Mouse (Mus musculus) forebrain, embryonic 15.5 days (tissue): ENCODE results near the gene Obsl1. TPM values are rescaled to one million over a fixed set of nuclear protein-coding genes. Genes with fewer than 3 reads are reported as not detected.
A peak's percentile ranks its signal among the peaks of the same experiment; 100 is the strongest.

Experiments
- ATAC-seq: fragments of 200-750 bp; cut with Nextera tagmentation; replicated peaks from 2 replicates; pipeline ENCODE4 v1.8.0; 2017; ENCODE audit warnings: mild to moderate bottlenecking, moderate TSS enrichment, moderate library complexity
- H3K27ac ChIP-seq: fragments of 300-500 bp; sonication (generic); replicated peaks from 2 replicates; pipeline ENCODE4 v1.5.1; 2015; ENCODE audit warnings: mild to moderate bottlenecking, inconsistent platforms
- H3K27me3 ChIP-seq: fragments of 300-500 bp; sonication (generic); 2 replicates; pipeline ENCODE4 v1.6.1; 2015; ENCODE audit warnings: inconsistent platforms
- H3K36me3 ChIP-seq: fragments of 300-500 bp; sonication (generic); 2 replicates; pipeline ENCODE4 v1.6.1; 2015; ENCODE audit warnings: mild to moderate bottlenecking, inconsistent platforms
- H3K4me1 ChIP-seq: fragments of 300-500 bp; sonication (generic); 2 replicates; pipeline ENCODE4 v1.6.1; 2015; ENCODE audit warnings: inconsistent platforms
- H3K4me2 ChIP-seq: fragments of 300-500 bp; sonication (generic); replicated peaks from 2 replicates; pipeline ENCODE4 v1.6.1; 2015; ENCODE audit warnings: mild to moderate bottlenecking, inconsistent platforms
- H3K4me3 ChIP-seq: fragments of 300-500 bp; sonication (generic); 2 replicates; pipeline ENCODE4 v1.5.1; 2015; ENCODE audit warnings: mild to moderate bottlenecking, inconsistent platforms
- H3K9ac ChIP-seq: fragments of 300-500 bp; sonication (generic); replicated peaks from 2 replicates; pipeline ENCODE4 v1.6.1; 2015; ENCODE audit warnings: mild to moderate bottlenecking, inconsistent platforms
- H3K9me3 ChIP-seq: fragments of 300-500 bp; sonication (generic); 2 replicates; pipeline ENCODE4 v1.6.1; 2016; ENCODE audit warnings: inconsistent platforms
- WGBS: fragments of 180-500 bp; shearing (Covaris S2); methylation state at CpG from one replicate; pipeline ENCODE4 v1.1.7; 2015; ENCODE audit warnings: mixed read lengths; 5-methylcytosine and 5-hydroxymethylcytosine counted together
- polyA plus RNA-seq: library from polyadenylated mRNA; unstranded; fragments of >200 nt; fragmentation: Nextera tagmentation; extraction: Ambion mirVana; gene quantifications from 2 replicates; pipeline ENCODE4 v1.2.1, GENCODE M21; 2015

The Obsl1 gene
- polyA plus RNA-seq, 1 experiment from 2014 or later, result 21.7 TPM

GRCm38 (mm10) chr1:75477966-75478290 lies 28.3 kb downstream of the Obsl1 start:
- H3K9me3 ChIP-seq, result no peaks in the 10 kb centered on the region
- 43% methylated on average over 3 of the region's 3 CpGs for WGBS
- peak overlapping the region; percentile 83; the same call in 1 of the 2 replicates for H3K27ac ChIP-seq
- ATAC-seq, result no peak
- peak overlapping the region; percentile 75 for H3K4me3 ChIP-seq
- H3K4me1 ChIP-seq, result peaks cover 50% of the 10 kb centered on the region
- no peak overlapping the region for H3K9ac ChIP-seq
- peak overlapping the region; percentile 74 for H3K4me2 ChIP-seq
- H3K27me3 ChIP-seq, result peaks cover 4% of the 10 kb centered on the region; the same call in 1 of the 2 replicates
- peaks cover 39% of the 10 kb centered on the region for H3K36me3 ChIP-seq

GRCm38 (mm10) chr1:75477264-75477965 lies 28.8 kb downstream of the Obsl1 start:
- Histone ChIP-seq H3K4me1 (peaks cover 45% of the 10 kb centered on the region), H3K36me3 (peaks cover 37% of the 10 kb centered on the region), H3K27ac (0 out of 2 replicates have a peak overlapping the region, but pooled peaks have one; percentile 83), H3K9ac (peak overlapping the region; percentile 10; the same call in 1 of the 2 replicates), H3K4me2 (peak overlapping the region; percentile 74), H3K4me3 (peak overlapping the region; percentile 75), H3K9me3 (no peaks in the 10 kb centered on the region), H3K27me3 (no peaks in the 10 kb centered on the region; the same call in 1 of the 2 replicates)
- no peak for ATAC-seq
- WGBS, result 7% methylated on average over 35 of the region's 35 CpGs

DNA sequence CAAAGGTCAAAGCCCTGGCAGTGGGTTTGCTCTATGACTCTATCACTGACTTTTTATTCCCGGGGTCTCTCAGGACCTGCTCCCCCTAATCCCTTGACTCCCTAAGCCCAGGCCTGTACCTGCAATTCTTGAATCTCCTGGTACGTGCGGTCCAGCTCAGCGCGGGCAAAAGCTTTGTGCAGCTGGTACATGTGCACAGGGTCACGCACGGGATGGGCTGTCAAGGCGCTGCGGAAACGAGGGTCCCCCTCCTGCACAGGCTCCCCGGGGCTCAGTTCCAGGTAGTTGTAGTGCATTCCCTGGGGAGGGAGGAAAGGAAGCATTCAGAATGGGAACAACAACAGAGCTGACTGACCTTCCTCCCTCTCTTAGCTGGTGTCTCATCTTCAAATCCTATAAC lies 29.8 kb downstream of the Obsl1 start:
- peaks cover 36% of the 10 kb centered on the region for H3K36me3 ChIP-seq
- no peak overlapping the region for H3K4me2 ChIP-seq
- H3K9me3 ChIP-seq, result no peaks in the 10 kb centered on the region
- H3K27me3 ChIP-seq, result no peaks in the 10 kb centered on the region
- H3K4me1 ChIP-seq, result peaks cover 36% of the 10 kb centered on the region
- no peak overlapping the region for H3K4me3 ChIP-seq
- ATAC-seq, result no peak
- 93% methylated on average over 11 of the region's 11 CpGs for WGBS
- H3K9ac ChIP-seq, result no peak overlapping the region
- no peak overlapping the region for H3K27ac ChIP-seq

GRCm38 (mm10) chr1:75469287-75469825 lies 36.9 kb downstream of the Obsl1 start:
- H3K27me3 ChIP-seq, result peaks cover 7% of the 10 kb centered on the region; the same call in 1 of the 2 replicates
- peaks cover 4% of the 10 kb centered on the region for H3K4me1 ChIP-seq
- ATAC-seq, result no peak
- no peak overlapping the region for H3K27ac ChIP-seq
- no peak overlapping the region for H3K4me3 ChIP-seq
- H3K9ac ChIP-seq, result no peak overlapping the region
- peaks cover 13% of the 10 kb centered on the region for H3K36me3 ChIP-seq
- WGBS, result 76% methylated on average over 17 of the region's 17 CpGs
- H3K4me2 ChIP-seq, result no peak overlapping the region
- no peaks in the 10 kb centered on the region for H3K9me3 ChIP-seq

DNA sequence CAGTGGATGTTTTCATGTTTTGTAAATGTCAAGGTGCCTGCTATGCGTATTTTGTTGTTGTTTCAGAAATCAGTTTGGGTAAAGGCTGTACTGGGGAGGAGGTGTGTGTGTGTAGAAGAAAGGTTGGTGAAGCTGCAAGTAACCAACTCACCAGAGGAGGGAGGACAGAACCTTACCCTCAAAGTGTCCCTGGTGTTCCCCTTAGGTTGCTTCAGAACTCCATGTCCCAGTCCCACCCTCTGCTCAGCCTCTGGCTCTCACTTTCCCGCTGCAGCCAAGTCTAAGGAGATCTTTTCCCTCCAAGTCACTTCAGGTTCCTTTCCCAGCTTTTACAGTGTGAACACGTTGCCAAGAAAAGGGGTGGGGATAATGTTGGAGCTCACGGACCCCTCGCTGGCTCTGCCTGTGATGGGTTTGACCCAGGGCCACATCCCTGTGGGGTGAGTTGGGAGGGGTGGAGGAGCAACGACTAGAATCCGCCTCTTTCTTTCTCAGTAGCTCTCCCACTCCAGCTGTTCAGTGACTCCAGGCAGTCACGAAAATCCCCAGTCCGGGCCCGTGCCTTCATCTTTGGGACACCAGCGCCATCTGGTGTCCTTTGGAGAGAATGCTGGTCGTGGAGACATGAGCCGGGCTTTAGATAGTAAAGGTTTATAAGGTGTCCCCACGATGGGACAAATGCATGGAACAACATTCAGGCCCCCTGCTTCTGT lies 38.9 kb downstream of the Obsl1 start:
- Histone ChIP-seq H3K4me3 (no peak overlapping the region), H3K9ac (no peak overlapping the region), H3K4me1 (peaks cover 4% of the 10 kb centered on the region), H3K27me3 (peaks cover 7% of the 10 kb centered on the region; the same call in 1 of the 2 replicates), H3K9me3 (no peaks in the 10 kb centered on the region), H3K4me2 (no peak overlapping the region; the same call in 1 of the 2 replicates), H3K36me3 (no peaks in the 10 kb centered on the region), H3K27ac (no peak overlapping the region)
- 8% methylated on average over 14 of the region's 14 CpGs for WGBS
- ATAC-seq, result peak; percentile 83

- Histone ChIP-seq H3K4me3 (no peak overlapping the region), H3K9ac (no peak overlapping the region), H3K4me2 (no peak overlapping the region), H3K27me3 (peaks cover 4% of the 10 kb centered on the region; the same call in 1 of the 2 replicates), H3K9me3 (no peaks in the 10 kb centered on the region), H3K27ac (no peak overlapping the region), H3K36me3 (no peaks in the 10 kb centered on the region), H3K4me1 (peaks cover 13% of the 10 kb centered on the region)
- WGBS, result 59% methylated on average over 5 of the region's 5 CpGs
- ATAC-seq, result no peak
Observed at GRCm38 (mm10) chr1:75463652-75464204, 42.5 kb downstream of the Obsl1 start.

- Histone ChIP-seq H3K4me3 (no peak overlapping the region), H3K4me1 (peaks cover 23% of the 10 kb centered on the region), H3K36me3 (no peaks in the 10 kb centered on the region), H3K4me2 (no peak overlapping the region), H3K9ac (no peak overlapping the region), H3K27ac (no peak overlapping the region), H3K9me3 (no peaks in the 10 kb centered on the region), H3K27me3 (peaks cover 5% of the 10 kb centered on the region; the same call in 1 of the 2 replicates)
- no peak for ATAC-seq
- 56% methylated on average over 1 of the region's 1 CpGs for WGBS
Observed at GRCm38 (mm10) chr1:75462636-75463035, 43.6 kb downstream of the Obsl1 start.

DNA sequence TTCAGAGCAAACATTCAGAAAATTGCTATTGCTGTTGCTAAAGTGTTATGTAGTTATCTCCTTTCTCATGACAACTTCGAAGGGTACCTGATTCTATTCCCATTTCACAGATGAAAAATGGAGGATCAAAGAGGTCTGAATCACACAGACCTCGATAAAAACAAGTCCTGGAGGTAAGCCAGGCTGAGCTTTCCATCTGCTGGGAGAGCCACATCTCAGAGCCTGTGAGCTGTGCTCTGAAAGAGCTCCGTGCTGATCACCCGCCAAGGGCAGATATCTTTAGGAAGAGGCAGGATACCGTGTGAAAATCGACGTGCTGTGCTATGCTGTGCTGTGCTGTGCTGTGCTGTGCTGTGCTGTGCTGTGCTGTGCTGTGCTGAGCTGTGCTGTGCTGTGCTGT lies 46.0 kb downstream of the Obsl1 start:
- H3K4me2 ChIP-seq, result no peak overlapping the region
- ATAC-seq, result no peak
- no peaks in the 10 kb centered on the region for H3K9me3 ChIP-seq
- peaks cover 33% of the 10 kb centered on the region for H3K4me1 ChIP-seq
- WGBS, result 69% methylated on average over 7 of the region's 7 CpGs
- peaks cover 5% of the 10 kb centered on the region; the same call in 1 of the 2 replicates for H3K27me3 ChIP-seq
- no peak overlapping the region for H3K27ac ChIP-seq
- H3K9ac ChIP-seq, result no peak overlapping the region
- no peaks in the 10 kb centered on the region for H3K36me3 ChIP-seq
- H3K4me3 ChIP-seq, result no peak overlapping the region

DNA sequence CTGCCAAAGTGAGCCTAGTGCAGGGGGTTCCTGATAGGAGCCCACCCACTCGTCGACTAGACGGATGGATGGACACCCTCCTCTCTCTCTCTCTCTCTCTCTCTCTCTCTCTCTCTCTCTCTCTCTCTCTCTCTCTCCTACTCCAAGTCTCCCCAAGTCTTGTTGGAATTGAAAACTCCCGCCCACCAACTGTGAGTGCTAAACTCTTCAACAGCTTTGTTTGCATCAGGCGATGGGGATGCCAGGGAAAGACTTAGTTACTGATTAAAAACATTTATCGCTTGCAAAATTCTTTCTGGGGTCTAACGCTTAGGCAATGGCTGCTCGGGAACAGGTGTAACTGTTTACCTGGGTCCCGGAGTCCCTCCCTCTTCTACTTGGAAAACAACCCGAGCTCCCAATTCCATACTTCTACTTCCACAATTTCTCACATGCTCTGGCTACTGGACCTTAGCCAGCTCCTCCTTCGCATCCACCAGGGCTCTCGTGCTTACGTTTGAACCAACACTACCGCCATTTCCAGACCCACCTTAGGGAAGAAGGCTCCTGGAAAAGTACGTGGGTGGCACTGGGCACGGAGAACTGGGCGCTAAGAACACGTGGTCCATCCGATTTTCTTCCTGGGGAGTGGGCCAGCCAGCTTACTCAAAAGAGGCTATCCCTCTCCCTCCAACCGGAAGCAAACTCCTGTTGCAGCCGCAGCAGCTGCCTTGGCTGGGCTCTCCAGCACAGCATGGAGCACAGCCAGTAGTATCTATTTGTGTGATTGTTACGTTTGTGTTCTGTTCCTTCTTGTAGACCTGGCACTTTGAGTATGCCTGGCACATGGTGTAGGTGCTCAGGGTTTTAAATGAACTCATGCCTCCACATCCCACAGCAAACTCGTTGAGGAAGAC lies 47.2 kb downstream of the Obsl1 start:
- H3K9me3 ChIP-seq, result no peaks in the 10 kb centered on the region
- H3K4me1 ChIP-seq, result peaks cover 33% of the 10 kb centered on the region
- H3K4me3 ChIP-seq, result peak overlapping the region; percentile 28
- WGBS, result 16% methylated on average over 23 of the region's 23 CpGs
- no peaks in the 10 kb centered on the region for H3K36me3 ChIP-seq
- ATAC-seq, result no peak
- H3K27me3 ChIP-seq, result peaks cover 5% of the 10 kb centered on the region; the same call in 1 of the 2 replicates
- H3K4me2 ChIP-seq, result peak overlapping the region; percentile 46
- H3K9ac ChIP-seq, result peak overlapping the region; percentile 34
- H3K27ac ChIP-seq, result no peak overlapping the region

GRCm38 (mm10) chr1:75458025-75458788 lies 48.0 kb downstream of the Obsl1 start:
- Histone ChIP-seq H3K4me1 (peaks cover 33% of the 10 kb centered on the region), H3K9me3 (no peaks in the 10 kb centered on the region), H3K27ac (no peak overlapping the region), H3K27me3 (peaks cover 9% of the 10 kb centered on the region; the same call in 1 of the 2 replicates), H3K36me3 (no peaks in the 10 kb centered on the region), H3K9ac (peak overlapping the region; percentile 34), H3K4me2 (peak overlapping the region; percentile 46), H3K4me3 (peak overlapping the region; percentile 28)
- 5% methylated on average over 42 of the region's 42 CpGs for WGBS
- ATAC-seq, result peak; percentile 57

- H3K4me2 ChIP-seq, result no peak overlapping the region
Observed at GRCm38 (mm10) chr1:75457710-75458024, 48.6 kb downstream of the Obsl1 start.

More at GRCm38 (mm10) chr1:75457710-75458024, 48.6 kb downstream of the Obsl1 start:
- 13% methylated on average over 9 of the region's 10 CpGs for WGBS
- H3K9me3 ChIP-seq, result no peaks in the 10 kb centered on the region
- 0 out of 2 replicates have a peak, but pooled peaks have one; percentile 7 for ATAC-seq
- peaks cover 33% of the 10 kb centered on the region for H3K4me1 ChIP-seq
- H3K36me3 ChIP-seq, result no peaks in the 10 kb centered on the region
- H3K27me3 ChIP-seq, result peaks cover 9% of the 10 kb centered on the region; the same call in 1 of the 2 replicates
- no peak overlapping the region for H3K9ac ChIP-seq
- H3K4me3 ChIP-seq, result no peak overlapping the region
- no peak overlapping the region for H3K27ac ChIP-seq
